18 mouse cellular contexts compared by ENCODE assay signal in the genomic region with DNA sequence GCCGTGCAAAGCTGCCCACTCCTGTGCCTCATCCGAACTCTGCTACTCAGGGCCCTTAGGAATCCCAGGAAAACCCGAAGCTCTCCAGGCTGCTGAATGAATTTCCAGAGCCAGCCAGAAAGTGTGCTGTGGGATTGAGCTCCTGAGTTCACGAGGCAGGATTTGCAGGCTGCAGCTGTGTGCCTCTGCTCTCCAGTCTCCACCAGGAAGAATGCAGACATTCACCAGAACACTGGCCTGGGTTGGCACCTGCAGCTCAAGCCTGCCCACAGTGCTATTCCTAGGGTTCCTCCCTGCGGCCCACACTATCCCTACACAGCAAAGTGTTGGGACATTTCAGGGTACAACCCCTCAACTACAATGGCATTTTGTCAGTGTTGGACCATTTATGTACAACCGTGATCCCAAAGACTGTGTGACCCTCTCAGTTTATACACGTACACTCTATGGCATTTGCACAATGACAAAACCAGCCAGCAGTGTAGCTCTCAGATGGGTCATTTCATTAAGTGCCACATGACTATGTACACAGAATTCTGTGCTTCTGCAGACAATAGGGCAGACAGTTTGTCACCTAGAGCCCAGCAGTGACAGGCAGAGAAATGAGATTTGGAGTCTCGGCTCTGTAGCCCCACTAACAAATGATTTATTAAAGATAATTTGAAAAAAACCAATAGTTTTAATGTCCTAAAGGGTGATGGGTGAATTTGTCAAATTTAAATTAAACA.
DNase-seq lines count a peak whose midpoint lies in the region; ATAC-seq and TF ChIP-seq lines count a peak whose summit lies in the region.
"Had no signal": no experiment of that assay in that cellular context is flagged by ENCODE, and none has a peak within 500 bp of the region (broad histone marks: within the 10 kb centered on the region; RNA-seq: fewer than 3 reads in every experiment).

No protein-coding gene starts in this region.

- no peak overlapping the region for H3K4me3 ChIP-seq in embryonic facial prominence, embryonic 13.5 days
- H3K4me3 ChIP-seq in embryonic facial prominence, embryonic 10.5 days = no peak overlapping the region
- H3K4me3 ChIP-seq in midbrain, embryonic 13.5 days (replicated peaks) = no peak overlapping the region
- no peak overlapping the region for H3K4me3 ChIP-seq in midbrain, embryonic 16.5 days (ENCODE audit: low read depth, low read length)
- H3K4me3 ChIP-seq in hindbrain, embryonic 14.5 days (replicated peaks; ENCODE audit: low read length) = no peak overlapping the region
- H3K4me3 ChIP-seq in limb, embryonic 14.5 days (replicated peaks; ENCODE audit: low read length) = no peak overlapping the region
- H3K4me3 ChIP-seq: forebrain, embryonic 12.5 days; heart, embryonic 13.5 days; liver, embryonic 12.5 days had no signal

- no peak for DNase-seq in embryonic facial prominence, embryonic 10.5 days (ENCODE audit: low spot score)
- no peak for DNase-seq in hindbrain, embryonic 14.5 days (ENCODE audit: low spot score)
- peak; percentile 16 for DNase-seq in limb, embryonic 14.5 days (ENCODE audit: low spot score)
- DNase-seq in cerebellum, postnatal 25 days = no peak
- DNase-seq: adrenal gland, adult 2 months; cerebellum, adult 18-20 months; heart, postnatal 36 days; kidney, adult 11 months; thymus, adult 18-20 months had no signal

- H3K27me3 ChIP-seq in embryonic facial prominence, embryonic 13.5 days = no peaks in the 10 kb centered on the region
- H3K27me3 ChIP-seq in embryonic facial prominence, embryonic 10.5 days (replicated peaks; ENCODE audit: low read depth, poor library complexity, severe bottlenecking) = no peaks in the 10 kb centered on the region
- no peaks in the 10 kb centered on the region for H3K27me3 ChIP-seq in midbrain, embryonic 13.5 days
- H3K27me3 ChIP-seq in midbrain, embryonic 16.5 days (ENCODE audit: control insufficient read depth, insufficient read depth, low read depth, low read length) = no peaks in the 10 kb centered on the region
- no peaks in the 10 kb centered on the region for H3K27me3 ChIP-seq in hindbrain, embryonic 14.5 days (ENCODE audit: control insufficient read depth, insufficient read depth, low read length)
- no peaks in the 10 kb centered on the region for H3K27me3 ChIP-seq in limb, embryonic 14.5 days (ENCODE audit: control insufficient read depth, insufficient read depth, low read length)
- H3K27me3 ChIP-seq: forebrain, embryonic 12.5 days; heart, embryonic 13.5 days; liver, embryonic 12.5 days had no signal

- H3K4me2 ChIP-seq in embryonic facial prominence, embryonic 13.5 days = no peak overlapping the region
- H3K4me2 ChIP-seq in midbrain, embryonic 13.5 days (replicated peaks) = no peak overlapping the region
- H3K4me2 ChIP-seq in midbrain, embryonic 16.5 days (ENCODE audit: low read length) = no peak overlapping the region
- no peak overlapping the region for H3K4me2 ChIP-seq in hindbrain, embryonic 14.5 days (replicated peaks)
- no peak overlapping the region for H3K4me2 ChIP-seq in limb, embryonic 14.5 days (replicated peaks; ENCODE audit: low read depth, low read length, severe bottlenecking)
- H3K4me2 ChIP-seq: forebrain, embryonic 12.5 days; heart, embryonic 13.5 days; liver, embryonic 12.5 days; lung, embryonic 14.5 days had no signal

- H3K36me3 ChIP-seq in embryonic facial prominence, embryonic 13.5 days = no peaks in the 10 kb centered on the region
- H3K36me3 ChIP-seq in embryonic facial prominence, embryonic 10.5 days (replicated peaks) = no peaks in the 10 kb centered on the region
- no peaks in the 10 kb centered on the region for H3K36me3 ChIP-seq in midbrain, embryonic 13.5 days
- no peaks in the 10 kb centered on the region for H3K36me3 ChIP-seq in midbrain, embryonic 16.5 days (ENCODE audit: control insufficient read depth, insufficient read depth, low read length)
- H3K36me3 ChIP-seq in hindbrain, embryonic 14.5 days (replicated peaks; ENCODE audit: control insufficient read depth, insufficient read depth) = no peaks in the 10 kb centered on the region
- H3K36me3 ChIP-seq in limb, embryonic 14.5 days (ENCODE audit: control insufficient read depth, insufficient read depth, low read length) = no peaks in the 10 kb centered on the region
- H3K36me3 ChIP-seq: forebrain, embryonic 12.5 days; heart, embryonic 13.5 days; liver, embryonic 12.5 days had no signal

- ATAC-seq in embryonic facial prominence, embryonic 13.5 days (ENCODE audit: insufficient number of reproducible peaks, insufficient read depth, low FRiP score, low TSS enrichment, low read depth) = peak; percentile 32; the same call in 1 of the 2 replicates
- no peak for ATAC-seq in midbrain, embryonic 13.5 days
- ATAC-seq in midbrain, embryonic 16.5 days = no peak
- peak; percentile 51; the same call in 1 of the 2 replicates for ATAC-seq in hindbrain, embryonic 14.5 days (ENCODE audit: low FRiP score)
- ATAC-seq in limb, embryonic 14.5 days (ENCODE audit: low FRiP score, low read depth) = no peak
- no peak for ATAC-seq in granulocyte monocyte progenitor cell, adult 5-6 weeks (replicated peaks; ENCODE audit: poor library complexity, severe bottlenecking)
- ATAC-seq: liver, embryonic 12.5 days had no signal

- H3K9ac ChIP-seq in embryonic facial prominence, embryonic 13.5 days = no peak overlapping the region
- no peak overlapping the region for H3K9ac ChIP-seq in midbrain, embryonic 13.5 days (replicated peaks)
- H3K9ac ChIP-seq in midbrain, embryonic 16.5 days (ENCODE audit: low read depth, low read length) = no peak overlapping the region
- no peak overlapping the region for H3K9ac ChIP-seq in hindbrain, embryonic 14.5 days
- H3K9ac ChIP-seq in limb, embryonic 14.5 days (ENCODE audit: low read depth, low read length, severe bottlenecking) = no peak overlapping the region
- H3K9ac ChIP-seq: forebrain, embryonic 12.5 days; heart, embryonic 13.5 days; liver, embryonic 12.5 days; lung, embryonic 14.5 days had no signal

- no peak overlapping the region for H3K27ac ChIP-seq in embryonic facial prominence, embryonic 13.5 days
- no peak overlapping the region for H3K27ac ChIP-seq in embryonic facial prominence, embryonic 10.5 days (replicated peaks)
- 0 out of 2 replicates have a peak overlapping the region, but pooled peaks have one; percentile 26 for H3K27ac ChIP-seq in midbrain, embryonic 13.5 days
- no peak overlapping the region for H3K27ac ChIP-seq in midbrain, embryonic 16.5 days (ENCODE audit: low read length)
- H3K27ac ChIP-seq in hindbrain, embryonic 14.5 days = peak overlapping the region; percentile 43; the same call in 1 of the 2 replicates
- no peak overlapping the region; the same call in 1 of the 2 replicates for H3K27ac ChIP-seq in limb, embryonic 14.5 days (replicated peaks; ENCODE audit: low read depth, low read length)
- H3K27ac ChIP-seq: forebrain, embryonic 12.5 days; heart, embryonic 13.5 days; kidney, postnatal 0 days; liver, embryonic 12.5 days had no signal

- TF ChIP-seq POLR2A in limb, embryonic 14.5 days (IDR thresholded peaks at IDR 0.05; ENCODE audit: borderline replicate concordance, extremely low read depth, insufficient read depth, insufficient read length) = no peak

- H3K9me3 ChIP-seq in embryonic facial prominence, embryonic 13.5 days = no peaks in the 10 kb centered on the region
- H3K9me3 ChIP-seq in embryonic facial prominence, embryonic 10.5 days = no peaks in the 10 kb centered on the region
- no peaks in the 10 kb centered on the region for H3K9me3 ChIP-seq in midbrain, embryonic 13.5 days
- no peaks in the 10 kb centered on the region for H3K9me3 ChIP-seq in midbrain, embryonic 16.5 days (replicated peaks; ENCODE audit: control insufficient read depth, low read length, poor library complexity, severe bottlenecking)
- no peaks in the 10 kb centered on the region for H3K9me3 ChIP-seq in hindbrain, embryonic 14.5 days (ENCODE audit: control insufficient read depth, low read length)
- no peaks in the 10 kb centered on the region for H3K9me3 ChIP-seq in limb, embryonic 14.5 days (ENCODE audit: control insufficient read depth, low read length)
- H3K9me3 ChIP-seq: forebrain, embryonic 12.5 days; liver, embryonic 12.5 days had no signal

- WGBS in embryonic facial prominence, embryonic 13.5 days = 75% methylated on average over 8 of the region's 8 CpGs
- 81% methylated on average over 8 of the region's 8 CpGs for WGBS in embryonic facial prominence, embryonic 10.5 days
- 74% methylated on average over 8 of the region's 8 CpGs for WGBS in midbrain, embryonic 13.5 days
- WGBS in midbrain, embryonic 16.5 days = 67% methylated on average over 8 of the region's 8 CpGs
- WGBS in hindbrain, embryonic 14.5 days = 48% methylated on average over 8 of the region's 8 CpGs
- 50% methylated on average over 8 of the region's 8 CpGs for WGBS in limb, embryonic 14.5 days

- H3K4me1 ChIP-seq in embryonic facial prominence, embryonic 13.5 days = 0 out of 2 replicates have a peak, but pooled peaks cover 3% of the 10 kb centered on the region
- H3K4me1 ChIP-seq in embryonic facial prominence, embryonic 10.5 days = no peaks in the 10 kb centered on the region
- H3K4me1 ChIP-seq in midbrain, embryonic 13.5 days (replicated peaks) = 0 out of 2 replicates have a peak, but pooled peaks cover 2% of the 10 kb centered on the region
- H3K4me1 ChIP-seq in midbrain, embryonic 16.5 days (ENCODE audit: control insufficient read depth, insufficient read depth, low read length) = no peaks in the 10 kb centered on the region
- H3K4me1 ChIP-seq in hindbrain, embryonic 14.5 days (replicated peaks; ENCODE audit: control insufficient read depth, insufficient read depth, low read length) = no peaks in the 10 kb centered on the region
- no peaks in the 10 kb centered on the region for H3K4me1 ChIP-seq in limb, embryonic 14.5 days (ENCODE audit: control insufficient read depth, insufficient read depth, low read length)
- H3K4me1 ChIP-seq: heart, embryonic 13.5 days; liver, embryonic 12.5 days had no signal

Comparison
In these comparisons a context has a peak if more than half of its experiments do, and no peak if none do; other contexts are left out.
1. H3K27ac ChIP-seq: peak in midbrain, embryonic 13.5 days (single experiment) and hindbrain, embryonic 14.5 days (single experiment); none in embryonic facial prominence, embryonic 13.5 days (single experiment), embryonic facial prominence, embryonic 10.5 days (single experiment), midbrain, embryonic 16.5 days (single experiment) and limb, embryonic 14.5 days (single experiment).
2. ATAC-seq: peak in embryonic facial prominence, embryonic 13.5 days (single experiment) and hindbrain, embryonic 14.5 days (single experiment); none in midbrain, embryonic 13.5 days (single experiment), midbrain, embryonic 16.5 days (single experiment), limb, embryonic 14.5 days (single experiment) and granulocyte monocyte progenitor cell, adult 5-6 weeks (single experiment).